Mouse (Mus musculus) embryo, embryonic 11 days (tissue): ENCODE data around the gene Aph1a.
"Not testable (repeated sequence)": the region's sequence is repeated elsewhere in the genome, so short reads cannot be mapped to it uniquely, and the experiment has no call there.

ENCODE experiments used
- DNase-seq: peaks from one replicate; pipeline ENCODE4 v3.0.0-alpha.2; 2015

The Aph1a gene

GRCm38 (mm10) chr3:95893606-95894316 is at the start of gene Aph1a:
TSS of gene Aph1a (plus strand) at chr3:95893969.
- peak; percentile 97 for DNase-seq

GRCm38 (mm10) chr3:95850611-95851010 is 43.2 kb upstream of the Aph1a start:
- no peak for DNase-seq

GRCm38 (mm10) chr3:95851317-95851716 is 42.5 kb upstream of the Aph1a start:
- no peak for DNase-seq

- peak; percentile 98 for DNase-seq
Observed at GRCm38 (mm10) chr3:95855502-95856089, 38.2 kb upstream of the Aph1a start, which contains the start of gene Prpf3. TSS of gene Prpf3 (minus strand) at chr3:95855885.

GRCm38 (mm10) chr3:95856115-95856514 is 37.7 kb upstream of the Aph1a start:
- DNase-seq = peak; percentile 34

- not testable (repeated sequence) for DNase-seq
Observed at GRCm38 (mm10) chr3:95857050-95857449, 36.7 kb upstream of the Aph1a start.

GRCm38 (mm10) chr3:95858278-95858677 is 35.5 kb upstream of the Aph1a start:
- not testable (repeated sequence) for DNase-seq

- DNase-seq = no peak
Observed at GRCm38 (mm10) chr3:95860323-95860722, 33.4 kb upstream of the Aph1a start.

- DNase-seq = no peak
Observed at GRCm38 (mm10) chr3:95861216-95861615, 32.6 kb upstream of the Aph1a start.

- DNase-seq = peak; percentile 81
Observed at GRCm38 (mm10) chr3:95861796-95862195, 32.0 kb upstream of the Aph1a start.

- no peak for DNase-seq
Observed at GRCm38 (mm10) chr3:95863578-95863977, 30.2 kb upstream of the Aph1a start.

- DNase-seq = no peak
Observed at GRCm38 (mm10) chr3:95865050-95865449, 28.7 kb upstream of the Aph1a start.

- no peak for DNase-seq
Observed at GRCm38 (mm10) chr3:95865571-95865970, 28.2 kb upstream of the Aph1a start.

- DNase-seq = no peak
Observed at GRCm38 (mm10) chr3:95866071-95866470, 27.7 kb upstream of the Aph1a start.

GRCm38 (mm10) chr3:95867408-95867807 is 26.4 kb upstream of the Aph1a start:
- no peak for DNase-seq

- DNase-seq = no peak
Observed at GRCm38 (mm10) chr3:95870976-95871375, 22.8 kb upstream of the Aph1a start.

- peak; percentile 95 for DNase-seq
Observed at GRCm38 (mm10) chr3:95871392-95871867, 22.3 kb upstream of the Aph1a start, which contains the start of gene Mrps21. TSS of gene Mrps21 (minus strand) at chr3:95871519.

- no peak for DNase-seq
Observed at GRCm38 (mm10) chr3:95872048-95872447, 21.7 kb upstream of the Aph1a start.

- DNase-seq = no peak
Observed at GRCm38 (mm10) chr3:95879063-95879462, 14.7 kb upstream of the Aph1a start.

- DNase-seq = peak; percentile 97
Observed at GRCm38 (mm10) chr3:95881979-95882815, 11.6 kb upstream of the Aph1a start, which contains the start of gene Ciart. TSS of gene Ciart (minus strand) at chr3:95882251.

GRCm38 (mm10) chr3:95882816-95883425 is 10.8 kb upstream of the Aph1a start:
- DNase-seq = peak; percentile 87

GRCm38 (mm10) chr3:95884400-95884799 is 9.4 kb upstream of the Aph1a start:
- no peak for DNase-seq

GRCm38 (mm10) chr3:95887596-95887995 is 6.2 kb upstream of the Aph1a start:
- DNase-seq = no peak
